Mouse (Mus musculus): Measurements from ENCODE around the gene Endov. TPM values are rescaled to one million over a fixed set of nuclear protein-coding genes. Genes with fewer than 3 reads are reported as not detected.

The Endov gene
- polyA plus RNA-seq, 1 experiment from 2014 or later: 12.9 TPM

- no peak overlapping the region for H3K9ac ChIP-seq
- H3K27ac ChIP-seq (ENCODE audit: poor library complexity, severe bottlenecking): no peak overlapping the region
- no peak for ATAC-seq (ENCODE audit: insufficient number of reproducible peaks, low FRiP score)
- H3K9me3 ChIP-seq (replicated peaks): no peaks in the 10 kb centered on the region
- no peaks in the 10 kb centered on the region for H3K36me3 ChIP-seq
- no peaks in the 10 kb centered on the region for H3K4me1 ChIP-seq (replicated peaks)
- peaks cover 31% of the 10 kb centered on the region for H3K27me3 ChIP-seq (replicated peaks)
- 66% methylated on average over 7 of the region's 7 CpGs for WGBS
- no peak overlapping the region for H3K4me3 ChIP-seq
- H3K4me2 ChIP-seq: no peak overlapping the region
These were observed 42.6 kb downstream of the Endov start for GRCm38 (mm10) chr11:119533745-119534144.

GRCm38 (mm10) chr11:119539944-119540343 lies 48.8 kb downstream of the Endov start:
- no peaks in the 10 kb centered on the region for H3K4me1 ChIP-seq (replicated peaks)
- no peak overlapping the region for H3K4me2 ChIP-seq
- peaks cover 63% of the 10 kb centered on the region for H3K27me3 ChIP-seq (replicated peaks)
- no peak for ATAC-seq (ENCODE audit: insufficient number of reproducible peaks, low FRiP score)
- H3K36me3 ChIP-seq: no peaks in the 10 kb centered on the region
- no peak overlapping the region for H3K9ac ChIP-seq
- 27% methylated on average over 14 of the region's 14 CpGs for WGBS
- no peak overlapping the region for H3K4me3 ChIP-seq
- no peaks in the 10 kb centered on the region for H3K9me3 ChIP-seq (replicated peaks)
- H3K27ac ChIP-seq (ENCODE audit: poor library complexity, severe bottlenecking): no peak overlapping the region

- no peak overlapping the region for H3K4me2 ChIP-seq
- H3K36me3 ChIP-seq: no peaks in the 10 kb centered on the region
- H3K4me1 ChIP-seq (replicated peaks): 0 out of 2 replicates have a peak, but pooled peaks cover under 1% of the 10 kb centered on the region
- no peaks in the 10 kb centered on the region for H3K9me3 ChIP-seq (replicated peaks)
- ATAC-seq (ENCODE audit: insufficient number of reproducible peaks, low FRiP score): no peak
- H3K9ac ChIP-seq: no peak overlapping the region
- H3K27ac ChIP-seq (ENCODE audit: poor library complexity, severe bottlenecking): no peak overlapping the region
- peaks cover 69% of the 10 kb centered on the region for H3K27me3 ChIP-seq (replicated peaks)
- H3K4me3 ChIP-seq: no peak overlapping the region
- WGBS: 73% methylated on average over 9 of the region's 9 CpGs
These were observed 49.4 kb downstream of the Endov start for GRCm38 (mm10) chr11:119540560-119540959.

GRCm38 (mm10) chr11:119541082-119541481 lies 49.9 kb downstream of the Endov start:
- H3K4me2 ChIP-seq: no peak overlapping the region
- no peak overlapping the region for H3K4me3 ChIP-seq
- H3K9me3 ChIP-seq (replicated peaks): no peaks in the 10 kb centered on the region
- peaks cover 74% of the 10 kb centered on the region for H3K27me3 ChIP-seq (replicated peaks)
- H3K9ac ChIP-seq: no peak overlapping the region
- WGBS: 68% methylated on average over 9 of the region's 9 CpGs
- ATAC-seq (ENCODE audit: insufficient number of reproducible peaks, low FRiP score): no peak
- peaks cover 6% of the 10 kb centered on the region for H3K4me1 ChIP-seq (replicated peaks)
- no peaks in the 10 kb centered on the region for H3K36me3 ChIP-seq
- no peak overlapping the region for H3K27ac ChIP-seq (ENCODE audit: poor library complexity, severe bottlenecking)

GRCm38 (mm10) chr11:119542371-119542770 lies 51.2 kb downstream of the Endov start:
- H3K9ac ChIP-seq: no peak overlapping the region
- WGBS: 48% methylated on average over 9 of the region's 9 CpGs
- peaks cover 87% of the 10 kb centered on the region for H3K27me3 ChIP-seq (replicated peaks)
- H3K36me3 ChIP-seq: no peaks in the 10 kb centered on the region
- H3K4me2 ChIP-seq: no peak overlapping the region
- no peaks in the 10 kb centered on the region for H3K9me3 ChIP-seq (replicated peaks)
- no peak for ATAC-seq (ENCODE audit: insufficient number of reproducible peaks, low FRiP score)
- H3K4me1 ChIP-seq (replicated peaks): peaks cover 18% of the 10 kb centered on the region
- H3K4me3 ChIP-seq: no peak overlapping the region
- no peak overlapping the region for H3K27ac ChIP-seq (ENCODE audit: poor library complexity, severe bottlenecking)

GRCm38 (mm10) chr11:119542886-119543285 lies 51.7 kb downstream of the Endov start:
- no peak for ATAC-seq (ENCODE audit: insufficient number of reproducible peaks, low FRiP score)
- no peak overlapping the region for H3K4me2 ChIP-seq
- H3K9ac ChIP-seq: no peak overlapping the region
- H3K27me3 ChIP-seq (replicated peaks): peaks cover 89% of the 10 kb centered on the region
- H3K36me3 ChIP-seq: no peaks in the 10 kb centered on the region
- H3K4me1 ChIP-seq (replicated peaks): peaks cover 24% of the 10 kb centered on the region
- no peak overlapping the region for H3K4me3 ChIP-seq
- WGBS: 62% methylated on average over 5 of the region's 5 CpGs
- no peak overlapping the region for H3K27ac ChIP-seq (ENCODE audit: poor library complexity, severe bottlenecking)
- H3K9me3 ChIP-seq (replicated peaks): no peaks in the 10 kb centered on the region

- no peaks in the 10 kb centered on the region for H3K9me3 ChIP-seq (replicated peaks)
- WGBS: 41% methylated on average over 16 of the region's 16 CpGs
- H3K4me3 ChIP-seq: no peak overlapping the region
- no peak overlapping the region for H3K4me2 ChIP-seq
- peaks cover 34% of the 10 kb centered on the region for H3K4me1 ChIP-seq (replicated peaks)
- no peaks in the 10 kb centered on the region for H3K36me3 ChIP-seq
- peaks cover 99% of the 10 kb centered on the region for H3K27me3 ChIP-seq (replicated peaks)
- H3K9ac ChIP-seq: no peak overlapping the region
- ATAC-seq (ENCODE audit: insufficient number of reproducible peaks, low FRiP score): no peak
- no peak overlapping the region for H3K27ac ChIP-seq (ENCODE audit: poor library complexity, severe bottlenecking)
These were observed 52.8 kb downstream of the Endov start for GRCm38 (mm10) chr11:119543816-119544517.

GRCm38 (mm10) chr11:119544518-119545105 lies 53.5 kb downstream of the Endov start:
- Histone ChIP-seq H3K4me1 (replicated peaks) (peaks cover 41% of the 10 kb centered on the region), H3K27ac (ENCODE audit: poor library complexity, severe bottlenecking) (no peak overlapping the region), H3K36me3 (no peaks in the 10 kb centered on the region), H3K4me3 (no peak overlapping the region), H3K27me3 (replicated peaks) (peaks cover 100% of the 10 kb centered on the region), H3K4me2 (no peak overlapping the region), H3K9ac (no peak overlapping the region), H3K9me3 (replicated peaks) (no peaks in the 10 kb centered on the region)
- ATAC-seq (ENCODE audit: insufficient number of reproducible peaks, low FRiP score): no peak
- WGBS: 78% methylated on average over 15 of the region's 15 CpGs

- no peak overlapping the region for H3K4me3 ChIP-seq
- no peak for ATAC-seq (ENCODE audit: insufficient number of reproducible peaks, low FRiP score)
- no peaks in the 10 kb centered on the region for H3K9me3 ChIP-seq (replicated peaks)
- 44% methylated on average over 3 of the region's 3 CpGs for WGBS
- H3K36me3 ChIP-seq: no peaks in the 10 kb centered on the region
- H3K27me3 ChIP-seq (replicated peaks): peaks cover 100% of the 10 kb centered on the region
- H3K4me1 ChIP-seq (replicated peaks): peaks cover 43% of the 10 kb centered on the region
- no peak overlapping the region for H3K27ac ChIP-seq (ENCODE audit: poor library complexity, severe bottlenecking)
- H3K4me2 ChIP-seq: no peak overlapping the region
- no peak overlapping the region for H3K9ac ChIP-seq
These were observed 54.1 kb downstream of the Endov start for GRCm38 (mm10) chr11:119545281-119545680.

- Histone ChIP-seq H3K4me2 (peak overlapping the region; percentile 99), H3K9me3 (replicated peaks) (no peaks in the 10 kb centered on the region), H3K9ac (0 out of 2 replicates have a peak overlapping the region, but pooled peaks have one; percentile 62), H3K27me3 (replicated peaks) (peaks cover 100% of the 10 kb centered on the region), H3K27ac (ENCODE audit: poor library complexity, severe bottlenecking) (no peak overlapping the region), H3K36me3 (no peaks in the 10 kb centered on the region), H3K4me3 (peak overlapping the region; percentile 58), H3K4me1 (replicated peaks) (peaks cover 43% of the 10 kb centered on the region)
- 7% methylated on average over 10 of the region's 10 CpGs for WGBS
- no peak for ATAC-seq (ENCODE audit: insufficient number of reproducible peaks, low FRiP score)
These were observed 54.8 kb downstream of the Endov start for GRCm38 (mm10) chr11:119545741-119546495.

- no peak for ATAC-seq (ENCODE audit: insufficient number of reproducible peaks, low FRiP score)
- H3K4me1 ChIP-seq (replicated peaks): peaks cover 43% of the 10 kb centered on the region
- 1% methylated on average over 46 of the region's 46 CpGs for WGBS
- no peaks in the 10 kb centered on the region for H3K9me3 ChIP-seq (replicated peaks)
- H3K36me3 ChIP-seq: no peaks in the 10 kb centered on the region
- H3K27ac ChIP-seq (ENCODE audit: poor library complexity, severe bottlenecking): no peak overlapping the region
- H3K4me3 ChIP-seq: peak overlapping the region; percentile 58
- H3K4me2 ChIP-seq: peak overlapping the region; percentile 99
- H3K9ac ChIP-seq: peak overlapping the region; percentile 62
- H3K27me3 ChIP-seq (replicated peaks): peaks cover 100% of the 10 kb centered on the region
These were observed 55.5 kb downstream of the Endov start for GRCm38 (mm10) chr11:119546496-119547182.
